Mouse (Mus musculus): Measurements from ENCODE around the gene Dusp11. TPM values are rescaled to one million over a fixed set of nuclear protein-coding genes. Genes with fewer than 3 reads are reported as not detected.
"Not testable (repeated sequence)": the region's sequence is repeated elsewhere in the genome, so short reads cannot be mapped to it uniquely, and the experiment has no call there.

Dusp11 gene
- 52.2 and 53.9 TPM in 2 replicates for polyA plus RNA-seq (2015; fragmentation: Nextera tagmentation; extraction: Ambion mirVana)

- peak; percentile 97 for ATAC-seq (ENCODE audit: low FRiP score, low read depth)
- Histone ChIP-seq H3K36me3 (peaks cover 11% of the 10 kb centered on the region; the same call in 1 of the 2 replicates), H3K9me3 (no peaks in the 10 kb centered on the region), H3K4me2 (peak within 1 kb of the TSS; percentile 60), H3K27me3 (no peaks in the 10 kb centered on the region), H3K9ac (peak within 1 kb of the TSS; percentile 84), H3K4me3 (peak within 1 kb of the TSS; percentile 68), H3K27ac (replicated peaks) (peak within 1 kb of the TSS; percentile 95), H3K4me1 (replicated peaks) (peaks cover 16% of the 10 kb centered on the region)
- under 1% methylated on average over 69 of the region's 70 CpGs for WGBS
Observed at GRCm38 (mm10) chr6:85961101-85962091, at the start of gene Dusp11. TSS of gene Dusp11 (minus strand) at chr6:85961667.

GRCm38 (mm10) chr6:86009980-86010379 lies 48.5 kb upstream of the Dusp11 start:
- peak; percentile 69 for ATAC-seq (ENCODE audit: low FRiP score, low read depth)
- H3K4me1 ChIP-seq (replicated peaks), result no peaks in the 10 kb centered on the region
- no peaks in the 10 kb centered on the region for H3K36me3 ChIP-seq
- no peak overlapping the region for H3K4me2 ChIP-seq
- no peak overlapping the region for H3K9ac ChIP-seq
- H3K27ac ChIP-seq (replicated peaks), result no peak overlapping the region
- 39% methylated on average over 4 of the region's 4 CpGs for WGBS
- no peak overlapping the region for H3K4me3 ChIP-seq
- no peaks in the 10 kb centered on the region for H3K9me3 ChIP-seq
- no peaks in the 10 kb centered on the region for H3K27me3 ChIP-seq

GRCm38 (mm10) chr6:86004271-86005148 lies 43.0 kb upstream of the Dusp11 start:
- Histone ChIP-seq H3K27ac (replicated peaks) (no peak overlapping the region), H3K27me3 (no peaks in the 10 kb centered on the region), H3K9ac (0 out of 2 replicates have a peak overlapping the region, but pooled peaks have one; percentile 36), H3K4me3 (peak overlapping the region; percentile 24), H3K4me2 (peak overlapping the region; percentile 59), H3K4me1 (replicated peaks) (peaks cover 7% of the 10 kb centered on the region), H3K9me3 (no peaks in the 10 kb centered on the region), H3K36me3 (no peaks in the 10 kb centered on the region)
- peak; percentile 93; the same call in 1 of the 2 replicates for ATAC-seq (ENCODE audit: low FRiP score, low read depth)
- WGBS, result 13% methylated on average over 18 of the region's 18 CpGs

GRCm38 (mm10) chr6:86003405-86003925 lies 42.0 kb upstream of the Dusp11 start:
- no peaks in the 10 kb centered on the region for H3K36me3 ChIP-seq
- no peaks in the 10 kb centered on the region for H3K9me3 ChIP-seq
- H3K4me3 ChIP-seq, result no peak overlapping the region
- no peaks in the 10 kb centered on the region for H3K27me3 ChIP-seq
- no peak overlapping the region for H3K27ac ChIP-seq (replicated peaks)
- H3K4me1 ChIP-seq (replicated peaks), result peaks cover 7% of the 10 kb centered on the region
- 80% methylated on average over 18 of the region's 18 CpGs for WGBS
- no peak overlapping the region for H3K9ac ChIP-seq
- H3K4me2 ChIP-seq, result no peak overlapping the region
- no peak for ATAC-seq (ENCODE audit: low FRiP score, low read depth)

- ATAC-seq (ENCODE audit: low FRiP score, low read depth); H3K9ac ChIP-seq: not testable (repeated sequence)
Observed at GRCm38 (mm10) chr6:85990774-85991173, 29.3 kb upstream of the Dusp11 start.

GRCm38 (mm10) chr6:85989570-85989969 lies 28.1 kb upstream of the Dusp11 start:
- 93% methylated on average over 5 of the region's 5 CpGs for WGBS
- H3K4me2 ChIP-seq; H3K27ac ChIP-seq (replicated peaks); H3K36me3 ChIP-seq; H3K27me3 ChIP-seq; ATAC-seq (ENCODE audit: low FRiP score, low read depth); H3K9me3 ChIP-seq; H3K9ac ChIP-seq; H3K4me1 ChIP-seq (replicated peaks); H3K4me3 ChIP-seq: not testable (repeated sequence)

More at GRCm38 (mm10) chr6:85990774-85991173, 29.3 kb upstream of the Dusp11 start:
- not testable (repeated sequence) for H3K4me3 ChIP-seq; H3K4me2 ChIP-seq; H3K9me3 ChIP-seq; H3K27ac ChIP-seq (replicated peaks); H3K4me1 ChIP-seq (replicated peaks); H3K36me3 ChIP-seq; H3K27me3 ChIP-seq
- 95% methylated on average over 5 of the region's 5 CpGs for WGBS

GRCm38 (mm10) chr6:85984351-85984750 lies 22.9 kb upstream of the Dusp11 start:
- H3K9me3 ChIP-seq, result no peaks in the 10 kb centered on the region
- WGBS, result 70% methylated on average over 8 of the region's 8 CpGs
- no peaks in the 10 kb centered on the region for H3K36me3 ChIP-seq
- H3K27ac ChIP-seq (replicated peaks), result no peak overlapping the region
- ATAC-seq (ENCODE audit: low FRiP score, low read depth), result no peak
- no peaks in the 10 kb centered on the region for H3K27me3 ChIP-seq
- no peak overlapping the region for H3K4me2 ChIP-seq
- no peak overlapping the region for H3K4me3 ChIP-seq
- H3K4me1 ChIP-seq (replicated peaks), result no peaks in the 10 kb centered on the region
- H3K9ac ChIP-seq, result no peak overlapping the region

- not testable (repeated sequence) for ATAC-seq (ENCODE audit: low FRiP score, low read depth); H3K4me2 ChIP-seq; H3K27ac ChIP-seq (replicated peaks); H3K36me3 ChIP-seq; H3K4me3 ChIP-seq; H3K9ac ChIP-seq; H3K9me3 ChIP-seq; H3K27me3 ChIP-seq; H3K4me1 ChIP-seq (replicated peaks)
- 77% methylated on average over 4 of the region's 4 CpGs for WGBS
Observed at GRCm38 (mm10) chr6:85978736-85979135, 17.3 kb upstream of the Dusp11 start.

- 91% methylated on average over 5 of the region's 5 CpGs for WGBS
- no peaks in the 10 kb centered on the region for H3K4me1 ChIP-seq (replicated peaks)
- H3K36me3 ChIP-seq, result no peaks in the 10 kb centered on the region
- H3K4me3 ChIP-seq, result no peak overlapping the region
- H3K27me3 ChIP-seq, result no peaks in the 10 kb centered on the region
- H3K27ac ChIP-seq (replicated peaks), result no peak overlapping the region
- no peak overlapping the region for H3K9ac ChIP-seq
- H3K9me3 ChIP-seq, result no peaks in the 10 kb centered on the region
- H3K4me2 ChIP-seq, result no peak overlapping the region
- no peak for ATAC-seq (ENCODE audit: low FRiP score, low read depth)
Observed at GRCm38 (mm10) chr6:85976242-85976641, 14.8 kb upstream of the Dusp11 start.

- Histone ChIP-seq H3K4me3 (no peak overlapping the region), H3K36me3 (no peaks in the 10 kb centered on the region), H3K4me1 (replicated peaks) (no peaks in the 10 kb centered on the region), H3K9me3 (no peaks in the 10 kb centered on the region), H3K27me3 (no peaks in the 10 kb centered on the region), H3K4me2 (no peak overlapping the region), H3K27ac (replicated peaks) (no peak overlapping the region), H3K9ac (no peak overlapping the region)
- 86% methylated on average over 1 of the region's 1 CpGs for WGBS
- ATAC-seq (ENCODE audit: low FRiP score, low read depth), result no peak
Observed at GRCm38 (mm10) chr6:85975761-85976160, 14.3 kb upstream of the Dusp11 start.

- no peak overlapping the region for H3K4me2 ChIP-seq
- H3K4me3 ChIP-seq, result no peak overlapping the region
- H3K27me3 ChIP-seq, result no peaks in the 10 kb centered on the region
- no peak overlapping the region for H3K9ac ChIP-seq
- no peaks in the 10 kb centered on the region for H3K36me3 ChIP-seq
- ATAC-seq (ENCODE audit: low FRiP score, low read depth), result no peak
- no peaks in the 10 kb centered on the region for H3K4me1 ChIP-seq (replicated peaks)
- no peaks in the 10 kb centered on the region for H3K9me3 ChIP-seq
- 67% methylated on average over 10 of the region's 10 CpGs for WGBS
- no peak overlapping the region for H3K27ac ChIP-seq (replicated peaks)
Observed at GRCm38 (mm10) chr6:85974941-85975617, 13.6 kb upstream of the Dusp11 start.
